Mouse (Mus musculus) left cerebral cortex, postnatal 4 days (tissue): ENCODE results near the gene Serpinb9e. TPM values are rescaled to one million over a fixed set of nuclear protein-coding genes. Genes with fewer than 3 reads are reported as not detected.
"Not testable (repeated sequence)": the region's sequence is repeated elsewhere in the genome, so short reads cannot be mapped to it uniquely, and the experiment has no call there.

Source experiments
- DNase-seq: peaks from one replicate; pipeline ENCODE4 v3.0.0-alpha.2; 2022
- intact Hi-C: fragments of 180-260 bp; cut with DNase I; formaldehyde crosslinking; loops from one replicate; pipeline ENCODE4 v1.15.1; 2025
- total RNA-seq, 2 experiments: library from RNA; stranded (reverse); gene quantifications; 2 replicates each; pipeline ENCODE4 v1.2.3; 2021

The Serpinb9e gene
- total RNA-seq, result not detected

DNA sequence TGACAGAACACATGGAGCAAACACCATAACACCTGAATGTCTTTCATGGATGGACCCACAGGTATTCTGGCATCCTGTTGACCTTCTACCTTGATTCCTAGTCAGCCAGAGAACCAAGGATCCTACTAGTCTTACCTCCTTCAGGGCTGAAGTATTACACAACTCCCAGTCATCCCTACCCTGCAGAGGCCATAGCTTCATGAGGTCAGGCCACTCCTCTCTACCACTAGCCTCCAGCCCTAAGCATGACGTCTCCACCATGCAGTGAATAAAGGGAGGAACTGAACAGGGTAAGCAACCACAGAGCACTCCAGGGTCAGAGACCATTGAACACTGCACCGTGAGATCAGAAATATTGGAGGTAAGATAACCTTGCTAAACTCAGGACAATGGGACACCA lies at the start of gene Serpinb9e:
Gene Serpinb9e, plus strand, starts transcription at position 301 of the 400 bp plus-strand sequence.
- intact Hi-C loops, DNase-seq: not testable (repeated sequence)

DNA sequence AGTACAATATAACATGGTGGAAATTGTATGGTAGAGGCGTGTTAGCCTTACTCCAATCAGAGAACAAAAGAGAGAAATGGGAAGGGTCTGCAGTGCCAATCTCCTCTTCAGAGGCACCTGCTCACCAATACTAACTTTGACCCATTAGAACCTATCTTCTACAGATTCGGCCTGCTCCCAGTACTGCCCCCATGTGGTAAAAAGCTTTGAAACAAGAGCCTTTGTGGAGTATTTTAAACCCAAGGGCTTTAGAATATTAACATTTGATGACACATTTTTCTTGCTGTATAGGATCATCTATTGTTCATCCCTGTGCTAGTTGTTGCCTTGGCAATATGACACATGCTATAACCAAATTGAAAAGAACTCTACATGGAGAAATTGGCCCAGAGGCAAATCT lies 49.7 kb upstream of the Serpinb9e start:
- intact Hi-C loops, result no loop called here
- no peak for DNase-seq

- DNase-seq, intact Hi-C loops: not testable (repeated sequence)
These were observed 59.2 kb downstream of the Serpinb9e start for GRCm38 (mm10) chr13:33308631-33309030.

Other genes starting within 250 kb of the Serpinb9e start
- gene Serpinb9, start 246.4 kb upstream of the Serpinb9e start, total RNA-seq, result 1 to 10 TPM; 1.8 to 1.9 TPM
- under 1 TPM in 1 of 2 experiments, not detected in 1; 0.16 TPM for gene Serpinb9b, start 222.2 kb upstream of the Serpinb9e start, total RNA-seq
- under 1 TPM; 0.34 to 0.52 TPM for gene Serpinb1b, start 171.0 kb upstream of the Serpinb9e start, total RNA-seq
- gene Serpinb9c, start 89.9 kb upstream of the Serpinb9e start, total RNA-seq, result not detected
- not detected for gene Serpinb9d, start 56.7 kb upstream of the Serpinb9e start, total RNA-seq
- not detected for gene Serpinb9f, start 74.5 kb downstream of the Serpinb9e start, total RNA-seq
- not detected for gene Gm11397, start 146.1 kb downstream of the Serpinb9e start, total RNA-seq
- not detected for gene Serpinb9g, start 235.2 kb downstream of the Serpinb9e start, total RNA-seq